Mouse (Mus musculus) gastrocnemius, adult 18-20 months (tissue): ENCODE measurements around the gene P4ha3. TPM values are rescaled to one million over a fixed set of nuclear protein-coding genes. Genes with fewer than 3 reads are reported as not detected.

ENCODE experiments used
- total RNA-seq, 2 experiments: library from RNA; stranded (reverse); gene quantifications; 2 replicates each; pipeline ENCODE4 v1.2.3; 2021

The P4ha3 gene
- total RNA-seq, 2 experiments from 2014 or later: 0.11 to 0.14 TPM

Other genes with a start within 250 kb of the P4ha3 start
- 1 to 10 TPM; 4.8 to 5.2 TPM for gene Pold3, start 164.0 kb upstream of the P4ha3 start, total RNA-seq
- gene Lipt2, start 126.2 kb upstream of the P4ha3 start, total RNA-seq: 1 to 10 TPM; 3.9 to 4.3 TPM
- gene Kcne3, start 109.0 kb upstream of the P4ha3 start, total RNA-seq: under 1 TPM; 0.39 to 0.55 TPM
- 10 to 100 TPM; 18.1 to 19.3 TPM for gene Pgm2l1, start 58.1 kb upstream of the P4ha3 start, total RNA-seq
- 1 to 10 TPM; 5.5 to 6.1 TPM for gene C2cd3, start 86.7 kb downstream of the P4ha3 start, total RNA-seq
- gene Ppme1, start 86.8 kb downstream of the P4ha3 start, total RNA-seq: 10 to 100 TPM; 22.6 to 24.6 TPM
- gene Ucp3, start 187.5 kb downstream of the P4ha3 start, total RNA-seq: 100 to 1,000 TPM in 1 of 2 experiments, 10 to 100 TPM in 1; 94.4 to 203 TPM
- gene Ucp2, start 207.8 kb downstream of the P4ha3 start, total RNA-seq: 10 to 100 TPM; 16.6 to 17.4 TPM
- not detected for gene Dnajb13, start 229.4 kb downstream of the P4ha3 start, total RNA-seq